Mouse (Mus musculus): ENCODE results near the gene Gmpr.
A peak's percentile ranks its signal among the peaks of the same experiment; 100 is the strongest.

DNA sequence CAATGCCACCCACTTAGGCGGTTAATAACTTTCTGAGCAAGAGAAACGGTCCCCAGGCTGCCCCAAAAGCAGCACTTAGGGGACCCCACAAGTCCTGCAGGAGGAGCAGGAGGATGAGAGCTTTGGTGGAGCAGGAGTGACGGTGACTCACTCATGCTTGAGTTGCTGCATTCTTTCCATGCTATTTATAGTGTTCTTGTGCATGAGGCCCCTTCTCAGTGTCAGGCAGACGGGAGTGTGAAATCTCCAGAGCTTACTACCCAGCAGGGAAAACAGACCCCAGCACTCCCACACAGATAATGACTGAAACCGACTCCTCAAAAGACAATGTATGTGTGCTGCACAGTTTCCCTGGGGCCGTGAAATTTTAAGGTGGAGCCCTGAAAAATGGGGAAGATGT lies 23.5 kb downstream of the Gmpr start:
- no peak for TF ChIP-seq CTCF (IDR thresholded peaks at IDR 0.05; ENCODE audit: low read depth)
- peak; percentile 34; the same call in 1 of the 2 replicates for TF ChIP-seq EP300 (IDR thresholded peaks at IDR 0.05; ENCODE audit: low read depth)

Measured in heart, postnatal 0 days (tissue).